Mouse (Mus musculus): ENCODE measurements around the gene Eif6.

- no peak for TF ChIP-seq EP300 (IDR thresholded peaks at IDR 0.05)
- no peak for TF ChIP-seq CTCF (IDR thresholded peaks at IDR 0.05)
Measured at GRCm38 (mm10) chr2:155837961-155838360, 11.2 kb upstream of the Eif6 start.

Measured in lung, postnatal 0 days (tissue).